Mouse (Mus musculus) kidney, postnatal 25 days (tissue): ENCODE measurements at regions not wholly inside any gene's neighbourhood (a gene's known extent, or its start where the extent isn't known, plus 50 kb on each side); places are given as distances from the start of the nearest gene placed in this dataset.
A peak's percentile ranks its signal among the peaks of the same experiment; 100 is the strongest.

Source experiments
- DNase-seq, 2 experiments: peaks; one replicate each; pipeline ENCODE4 v3.0.0; 2021; ENCODE audit warnings: mixed read lengths in 2 of 2

DNA sequence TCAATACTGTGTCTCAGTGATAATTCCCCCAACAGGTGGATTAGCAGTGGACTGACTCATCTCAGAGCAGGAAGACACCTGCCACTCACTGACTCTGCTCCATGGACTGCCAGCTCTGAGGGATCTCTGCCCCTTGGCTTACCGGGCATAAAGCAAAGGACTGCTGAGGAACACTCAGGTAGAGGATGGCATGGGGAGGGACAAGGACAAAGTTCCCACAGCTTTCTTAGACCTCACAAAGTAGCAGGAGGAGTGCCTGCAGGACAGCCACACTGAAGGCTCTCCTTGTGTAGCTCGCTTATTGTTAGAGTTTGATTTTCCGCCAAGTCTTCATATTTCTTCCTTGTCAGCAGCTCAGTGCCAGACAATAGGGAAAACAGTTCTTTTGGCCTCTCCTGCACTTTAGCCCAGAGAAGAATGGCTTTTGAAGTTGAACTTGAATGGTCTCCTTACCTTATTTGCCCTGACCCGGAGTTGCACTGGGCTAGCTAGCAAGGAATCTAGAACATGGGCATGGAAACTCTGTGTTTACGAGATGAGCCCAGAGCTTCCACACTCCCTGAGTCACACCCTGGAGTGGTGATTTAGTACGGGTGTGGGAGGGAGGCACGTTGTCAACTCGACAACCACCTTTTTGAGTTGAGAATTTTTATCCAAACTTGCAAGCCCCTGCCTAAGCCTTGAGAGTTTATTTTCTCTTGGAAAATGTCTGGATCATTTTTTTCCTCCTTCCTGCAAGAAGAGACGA, 331.4 kb downstream of the Cog6 start:
- DNase-seq, result peak; percentile 53 to 81

DNA sequence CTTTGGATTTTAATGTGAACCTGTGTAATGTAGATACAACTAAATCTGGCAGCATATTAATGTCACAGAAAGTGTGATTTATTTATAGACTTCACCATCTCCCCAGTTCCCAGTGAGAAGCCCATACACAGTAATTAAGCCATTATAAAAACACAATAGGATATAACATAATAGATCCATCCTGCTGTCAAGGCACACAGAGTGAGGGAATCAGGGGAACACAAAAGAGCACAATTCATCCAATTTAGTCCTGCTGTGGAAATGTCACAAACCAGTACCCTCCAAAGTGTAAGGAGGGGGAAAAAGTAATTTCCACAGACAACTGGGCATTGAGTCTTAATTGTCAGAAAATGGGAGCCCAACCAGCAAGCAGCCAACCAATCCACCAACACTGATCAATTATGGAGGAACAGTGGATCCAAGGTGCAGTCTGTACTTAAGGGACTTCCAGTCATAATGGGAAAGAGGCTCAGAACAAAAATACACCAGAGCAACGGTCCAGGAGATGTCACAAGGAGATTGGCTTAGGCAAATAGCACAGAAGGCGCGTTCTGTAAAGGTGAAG, 336.1 kb downstream of the Cog6 start:
- no peak for DNase-seq

DNA sequence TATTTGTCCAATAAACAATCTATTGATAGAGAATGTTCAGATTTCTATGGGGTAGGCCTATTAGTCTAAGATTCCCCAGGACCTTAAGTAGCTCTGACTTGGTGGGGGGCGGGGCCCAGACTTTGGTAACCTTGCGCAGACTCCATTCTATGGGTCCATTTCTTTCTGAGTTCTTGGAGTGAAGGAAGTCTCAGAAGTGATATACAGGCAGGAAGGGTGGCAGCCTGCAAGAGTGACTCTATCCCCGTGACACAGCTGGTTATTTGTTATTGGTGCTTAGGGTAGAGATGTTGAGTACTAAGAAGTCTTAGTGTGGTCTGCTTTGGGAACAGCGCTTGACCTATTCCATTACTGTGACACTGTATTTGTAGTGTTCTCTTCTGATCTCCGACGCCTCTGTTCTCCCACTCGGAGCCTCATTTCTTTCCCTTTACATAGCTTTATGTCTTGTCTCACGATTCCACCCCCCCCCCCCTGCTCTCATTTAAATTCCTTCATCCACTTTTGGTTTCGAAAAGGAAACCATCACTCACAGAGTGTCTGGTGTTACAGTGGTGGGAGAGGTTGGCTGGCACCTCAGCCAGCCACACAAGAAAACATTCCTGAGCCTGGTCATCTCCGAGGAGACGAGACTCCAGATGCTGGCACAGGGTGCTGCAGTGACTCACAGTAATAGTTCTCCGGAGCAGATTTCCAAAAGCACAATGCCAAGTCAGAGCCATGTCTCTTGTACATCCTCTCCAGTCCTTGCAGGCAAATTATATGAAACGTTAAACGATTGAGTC, 340.0 kb downstream of the Cog6 start:
- peak in 1 of 2 experiments; percentile 57 for DNase-seq

DNA sequence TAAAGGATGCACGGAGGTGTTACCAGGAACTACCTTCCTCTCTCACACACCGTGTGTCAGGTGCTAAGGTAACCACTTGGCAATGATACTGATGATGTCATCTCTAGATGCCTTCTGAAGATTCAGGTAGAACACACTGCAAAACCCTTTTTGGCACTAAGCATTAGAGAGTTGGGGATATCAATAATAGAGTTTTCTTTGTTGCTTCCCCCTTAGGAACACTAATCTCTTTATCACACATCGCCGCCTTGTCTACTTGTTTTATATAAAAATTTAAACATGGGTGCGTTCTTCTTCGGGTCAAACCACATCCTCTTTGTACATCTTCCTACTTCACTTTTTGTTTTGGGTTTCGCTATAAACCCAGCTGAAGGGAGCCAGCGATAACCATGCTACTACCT, 346.4 kb downstream of the Cog6 start:
- no peak for DNase-seq

DNA sequence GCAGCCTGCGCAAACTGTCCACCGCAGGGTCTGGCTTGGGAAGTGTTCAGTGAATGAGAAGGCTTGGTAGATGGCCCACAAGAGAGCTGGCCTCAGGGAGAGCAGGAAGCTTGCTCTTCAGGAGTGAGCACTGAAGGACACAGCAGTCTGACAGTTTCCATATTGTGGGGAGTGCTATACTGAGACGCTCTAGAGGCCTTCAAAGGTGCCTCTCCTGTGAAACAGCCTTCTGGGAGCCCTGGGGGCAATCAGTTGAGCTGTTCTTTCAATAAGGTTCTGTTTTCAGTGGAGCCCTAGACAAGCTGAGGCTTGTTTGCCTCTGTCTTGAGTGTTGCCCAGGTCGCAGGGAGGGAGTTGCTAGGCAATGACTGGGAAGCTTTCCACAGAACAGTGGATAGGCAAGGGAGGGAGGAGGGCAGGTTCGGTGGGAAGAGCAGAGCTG, 353.9 kb downstream of the Cog6 start:
- DNase-seq, result no peak

DNA sequence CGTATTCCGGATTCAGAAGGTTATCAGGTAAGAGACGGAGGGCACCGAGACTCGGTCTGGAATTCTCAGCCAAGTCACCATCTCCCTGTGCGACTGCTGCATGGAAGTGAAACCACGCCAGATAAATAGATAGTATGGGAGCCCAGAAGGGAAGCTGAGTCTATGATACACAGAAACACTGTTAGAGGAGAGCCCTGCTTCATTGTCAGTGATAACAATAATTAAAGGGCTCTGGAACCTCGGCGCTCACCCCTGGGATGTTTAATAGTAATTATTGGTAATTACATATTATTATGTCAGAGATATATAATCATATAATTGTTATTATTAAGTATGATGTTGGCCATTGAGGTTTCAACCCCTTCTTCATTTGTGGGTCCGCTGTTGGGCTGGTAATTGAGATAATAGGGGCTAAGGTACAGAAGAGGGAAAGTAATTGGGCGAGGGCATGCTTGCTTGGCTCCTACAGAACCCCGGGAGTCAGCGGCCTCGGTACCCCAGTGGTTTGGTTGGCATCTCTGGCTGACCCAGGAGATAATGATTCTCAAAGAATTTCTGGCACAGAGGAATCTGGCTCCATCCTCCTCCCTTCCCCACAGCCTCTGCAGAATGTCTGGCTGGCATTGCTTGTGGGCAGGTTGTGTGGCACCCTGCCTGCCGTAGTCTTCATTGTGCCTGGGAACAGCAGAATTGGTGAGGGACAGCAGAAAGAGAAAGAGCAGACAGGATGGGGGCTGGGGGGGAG, 354.7 kb downstream of the Cog6 start:
- DNase-seq, result no peak

DNA sequence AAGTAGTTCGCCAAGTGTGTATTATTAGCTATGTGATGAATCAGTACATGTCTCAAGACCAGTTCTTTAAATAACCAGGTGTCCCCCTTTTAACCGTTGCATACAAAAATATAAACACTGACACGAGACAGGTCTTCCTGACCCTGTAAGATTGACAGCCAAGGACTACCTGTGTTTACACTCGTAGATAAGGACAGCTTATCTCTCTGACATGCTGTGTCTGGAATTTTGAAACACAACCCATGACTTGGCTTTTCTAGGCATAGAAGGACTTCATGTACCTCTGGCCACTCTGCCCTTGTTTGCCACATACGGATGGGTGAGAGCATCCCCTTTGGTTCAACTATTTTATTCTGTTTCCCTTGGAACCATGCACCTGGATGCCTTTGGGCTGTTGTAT, 364.0 kb downstream of the Cog6 start:
- no peak for DNase-seq

DNA sequence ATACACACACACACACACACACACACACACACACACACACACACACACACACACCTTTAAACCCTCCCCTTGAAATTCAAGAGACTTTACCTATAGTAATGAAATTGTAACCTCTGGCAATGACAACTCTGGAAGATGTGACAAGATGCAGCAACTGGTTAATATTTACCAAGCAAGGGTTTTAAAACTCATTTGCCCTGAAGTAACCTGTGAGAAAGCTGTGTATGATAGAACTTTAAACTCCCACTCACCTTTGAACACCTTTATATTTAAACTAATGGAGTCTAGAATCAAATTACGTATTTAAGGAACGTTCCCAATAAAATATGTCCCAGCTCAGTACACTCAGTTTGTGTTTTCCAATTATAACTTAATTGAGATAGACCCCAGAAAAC, 364.6 kb downstream of the Cog6 start:
- no peak for DNase-seq

DNA sequence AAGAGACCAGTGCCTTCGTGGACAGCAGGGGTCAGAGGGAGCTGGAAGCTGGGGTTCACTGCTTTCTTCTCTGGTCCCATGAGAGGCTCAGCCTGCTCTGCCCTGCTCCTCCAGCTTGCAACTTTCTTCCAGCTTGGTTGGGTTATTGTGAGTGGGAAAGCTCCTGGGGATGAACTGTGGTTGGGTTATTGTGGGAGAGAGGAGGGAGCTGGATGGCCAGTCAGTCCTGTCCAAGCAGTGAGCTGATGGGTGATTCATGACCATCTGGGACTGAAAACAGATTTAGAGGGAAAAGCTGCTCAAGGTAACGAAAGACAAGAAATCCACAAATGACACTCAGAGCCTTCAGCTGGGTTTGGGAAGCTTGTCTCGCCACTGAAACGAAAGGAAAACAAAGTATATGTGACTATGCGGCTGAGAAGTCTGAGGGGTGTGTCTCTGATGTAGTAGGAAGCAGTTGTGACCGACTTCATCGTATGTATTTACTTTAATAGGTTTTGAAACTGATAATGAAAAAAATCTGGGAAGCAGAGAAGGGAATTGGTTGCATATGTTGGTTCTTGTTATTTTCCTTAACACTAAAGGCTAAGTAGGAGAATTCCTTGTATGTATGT, 365.1 kb downstream of the Cog6 start:
- DNase-seq, result no peak

DNA sequence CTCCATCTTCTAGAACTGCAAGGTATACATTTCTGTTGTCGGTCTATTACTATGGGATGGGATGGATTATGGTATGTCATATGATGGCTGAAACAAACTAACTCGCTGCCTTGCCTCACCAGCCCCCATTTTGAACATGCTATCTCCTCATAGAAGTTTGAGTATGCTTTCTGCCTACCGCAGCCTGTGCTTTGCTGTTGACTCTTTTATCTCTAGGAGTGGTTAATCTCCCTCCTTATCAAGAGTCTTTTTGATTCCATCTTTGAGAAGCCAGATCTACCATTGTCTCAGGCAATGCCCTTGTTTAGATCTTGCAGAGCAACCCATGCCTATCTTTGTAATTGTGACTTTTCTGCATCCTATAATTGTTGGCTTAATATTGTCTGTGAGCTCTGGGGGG, 367.0 kb downstream of the Cog6 start:
- DNase-seq, result no peak

DNA sequence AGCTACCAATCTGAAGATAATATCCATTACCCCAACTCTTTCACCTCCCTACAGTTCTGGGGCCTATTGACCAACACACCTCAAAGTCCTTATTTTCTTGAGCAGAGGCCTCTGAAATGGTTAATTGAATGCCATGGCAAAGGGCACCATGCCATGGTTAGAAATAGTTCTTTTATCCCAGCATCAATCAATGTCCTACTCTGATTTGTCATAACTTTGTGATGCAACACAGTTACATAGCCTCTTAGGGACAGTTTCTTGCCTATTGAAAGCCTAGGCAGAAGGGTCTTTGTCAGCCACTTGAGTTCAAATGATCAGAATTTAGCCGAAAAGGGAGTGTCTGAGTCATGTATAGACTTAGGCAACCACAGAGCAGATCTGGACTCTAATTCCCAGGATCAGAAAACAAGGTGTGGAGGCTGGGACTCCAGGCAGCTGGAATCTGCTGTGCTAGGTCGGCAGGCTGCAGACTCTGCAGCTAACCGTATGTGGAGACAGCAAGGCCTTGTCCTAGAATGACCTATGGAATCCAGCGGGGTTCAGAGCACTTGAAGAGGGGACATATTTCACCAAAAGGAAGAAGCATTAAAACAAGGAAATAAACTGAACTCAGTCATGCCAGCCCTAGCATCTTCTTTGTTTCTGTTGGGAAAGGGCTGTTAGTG, 368.1 kb downstream of the Cog6 start:
- DNase-seq, result no peak

DNA sequence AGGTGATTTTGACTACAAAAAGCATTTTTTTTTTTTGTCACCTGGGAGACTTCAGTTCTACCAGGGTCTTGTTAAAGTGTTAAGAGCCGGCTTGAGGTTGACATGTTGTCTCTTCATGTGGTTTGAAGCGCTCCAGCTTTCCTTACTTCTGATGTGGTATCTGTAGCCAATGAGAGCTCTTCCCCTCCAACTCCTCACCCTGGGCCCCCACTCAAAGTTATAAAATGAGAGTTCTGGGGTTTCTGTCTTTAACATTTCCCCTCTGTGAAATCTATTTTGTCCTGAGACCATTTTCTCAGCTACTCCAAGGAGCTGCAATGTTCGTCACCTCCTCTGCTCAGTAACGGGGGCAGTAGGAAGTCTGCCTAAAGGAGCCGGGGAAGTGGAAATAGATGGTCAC, 369.1 kb downstream of the Cog6 start:
- DNase-seq, result no peak

DNA sequence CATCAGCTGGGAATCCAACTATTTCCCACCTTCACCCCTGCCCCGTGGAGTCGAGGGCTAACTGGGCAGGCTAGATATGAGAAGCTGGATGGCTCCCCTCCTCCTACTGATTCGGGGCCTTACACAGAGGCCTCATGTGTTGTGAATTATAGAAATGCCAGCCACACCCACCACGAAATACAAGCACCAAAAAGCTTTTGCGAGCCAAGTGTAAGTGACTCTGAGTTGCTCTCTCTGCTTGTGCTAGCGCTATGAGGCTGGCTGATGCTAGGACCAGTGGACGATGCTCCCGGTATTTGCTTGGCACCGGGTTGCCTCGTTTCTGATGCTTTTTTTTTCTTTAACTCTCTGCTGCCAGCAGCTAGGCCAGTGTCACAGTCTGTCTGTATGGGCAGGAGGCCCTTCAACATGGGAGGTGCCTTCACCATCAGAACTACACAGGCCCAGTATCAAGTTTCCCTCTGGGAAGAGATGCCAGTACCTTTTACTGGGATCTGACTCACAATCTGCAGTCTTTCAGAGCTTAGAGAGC, 369.8 kb downstream of the Cog6 start:
- no peak for DNase-seq

DNA sequence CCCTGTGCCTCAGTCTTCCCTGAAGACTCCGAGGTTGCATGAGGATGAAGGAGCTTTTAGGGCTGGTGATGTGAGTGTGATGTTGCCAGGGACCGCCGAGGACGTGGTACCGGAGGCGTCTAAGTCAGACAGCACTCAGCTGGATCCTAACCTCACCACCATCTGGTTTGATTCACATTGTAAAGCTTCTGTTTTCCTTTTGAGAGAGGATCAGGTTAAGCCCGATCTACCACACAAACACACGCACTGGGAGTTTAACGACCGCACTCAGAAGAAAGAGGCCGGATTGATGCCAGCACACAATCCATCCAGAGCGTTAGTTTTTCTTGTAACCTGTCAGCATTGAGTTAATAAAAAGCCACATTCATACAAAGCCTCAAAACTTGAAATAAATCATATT, 371.9 kb downstream of the Cog6 start:
- DNase-seq, result no peak

DNA sequence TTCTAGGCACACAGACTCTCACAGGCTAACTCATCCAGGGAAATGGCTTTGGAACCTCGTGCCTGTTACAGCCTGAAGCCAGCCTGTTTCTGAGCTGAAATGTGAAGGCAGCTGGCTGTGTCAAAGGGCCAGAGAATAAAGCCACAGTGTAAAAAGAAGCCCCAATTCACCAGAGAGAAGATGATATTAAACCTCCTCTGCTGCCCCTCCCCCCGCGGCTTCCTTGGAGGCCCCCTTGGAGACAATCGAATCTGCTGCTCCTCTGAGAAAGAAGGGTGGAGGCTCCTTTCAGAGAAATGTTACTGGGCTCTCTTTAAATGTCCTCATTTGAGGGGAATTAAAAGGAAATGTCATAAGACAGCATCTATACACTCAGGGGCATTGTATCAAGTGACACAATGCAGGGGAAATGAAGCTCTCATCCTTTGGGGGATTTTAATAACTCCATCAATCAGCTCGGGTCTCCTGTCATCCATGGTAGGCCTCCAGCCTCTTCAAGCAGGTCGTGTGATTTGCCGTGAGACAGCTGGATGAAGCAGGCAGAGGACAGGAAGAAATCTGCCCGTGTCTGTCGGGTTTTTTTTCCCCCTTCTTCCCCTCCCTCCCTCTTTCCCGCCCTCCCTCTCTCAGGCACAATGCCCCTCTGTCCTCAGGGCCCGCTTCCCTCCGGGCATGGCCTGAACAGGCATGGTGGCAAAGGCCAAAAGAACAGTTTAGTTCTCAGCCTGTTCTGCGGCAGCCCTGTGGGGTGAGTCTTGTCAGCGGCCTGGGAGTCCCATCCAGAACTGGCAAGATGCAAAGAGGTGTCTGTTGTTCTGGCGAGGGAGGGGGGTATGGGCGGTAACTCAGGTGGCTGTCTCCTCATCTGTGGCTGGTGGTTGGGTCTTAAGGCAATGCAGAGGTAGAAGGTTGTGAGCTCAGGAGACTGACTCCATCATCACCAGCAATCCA, 372.6 kb downstream of the Cog6 start:
- peak in 1 of 2 experiments; percentile 49 for DNase-seq

DNA sequence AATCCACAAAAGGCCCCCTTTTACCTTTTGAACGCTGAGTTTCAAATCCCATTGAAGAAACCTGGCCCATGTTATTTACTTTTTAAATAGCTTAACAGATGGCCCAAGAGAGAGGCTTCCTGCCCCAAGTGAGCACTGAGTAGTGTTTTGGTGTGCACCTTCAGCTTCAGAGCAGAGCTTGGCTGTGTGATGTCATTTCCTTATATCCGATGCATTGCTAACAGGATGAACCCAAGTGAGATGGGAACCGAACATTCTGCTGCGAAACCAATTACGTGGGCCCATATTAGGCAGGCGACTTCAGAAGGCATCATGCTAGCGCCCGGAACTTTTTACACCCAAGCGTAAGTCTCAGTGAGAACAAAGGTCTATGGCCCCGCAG, 373.2 kb downstream of the Cog6 start:
- DNase-seq, result no peak

DNA sequence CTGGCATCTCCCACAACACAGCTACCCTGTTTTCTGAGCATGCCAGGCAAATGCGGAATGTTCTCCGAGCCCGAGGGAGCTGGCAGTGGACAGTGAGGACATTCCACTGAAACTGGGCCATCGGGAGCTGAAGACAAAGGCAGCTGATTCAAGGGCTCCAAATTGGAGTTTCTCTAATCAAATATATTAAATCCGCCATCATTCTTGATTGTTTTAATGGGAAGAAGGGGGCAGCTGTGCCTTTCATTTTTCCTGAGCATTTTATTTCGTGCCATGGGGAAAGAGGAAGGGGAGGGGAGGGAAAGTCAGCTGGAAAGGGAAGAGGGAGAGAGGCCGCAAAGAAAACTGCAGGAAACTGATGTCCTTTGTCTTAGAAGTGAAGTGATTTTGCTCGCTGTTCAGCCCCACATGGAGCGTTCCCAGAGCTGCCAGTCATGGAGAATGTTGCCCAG, 373.9 kb downstream of the Cog6 start:
- no peak for DNase-seq

DNA sequence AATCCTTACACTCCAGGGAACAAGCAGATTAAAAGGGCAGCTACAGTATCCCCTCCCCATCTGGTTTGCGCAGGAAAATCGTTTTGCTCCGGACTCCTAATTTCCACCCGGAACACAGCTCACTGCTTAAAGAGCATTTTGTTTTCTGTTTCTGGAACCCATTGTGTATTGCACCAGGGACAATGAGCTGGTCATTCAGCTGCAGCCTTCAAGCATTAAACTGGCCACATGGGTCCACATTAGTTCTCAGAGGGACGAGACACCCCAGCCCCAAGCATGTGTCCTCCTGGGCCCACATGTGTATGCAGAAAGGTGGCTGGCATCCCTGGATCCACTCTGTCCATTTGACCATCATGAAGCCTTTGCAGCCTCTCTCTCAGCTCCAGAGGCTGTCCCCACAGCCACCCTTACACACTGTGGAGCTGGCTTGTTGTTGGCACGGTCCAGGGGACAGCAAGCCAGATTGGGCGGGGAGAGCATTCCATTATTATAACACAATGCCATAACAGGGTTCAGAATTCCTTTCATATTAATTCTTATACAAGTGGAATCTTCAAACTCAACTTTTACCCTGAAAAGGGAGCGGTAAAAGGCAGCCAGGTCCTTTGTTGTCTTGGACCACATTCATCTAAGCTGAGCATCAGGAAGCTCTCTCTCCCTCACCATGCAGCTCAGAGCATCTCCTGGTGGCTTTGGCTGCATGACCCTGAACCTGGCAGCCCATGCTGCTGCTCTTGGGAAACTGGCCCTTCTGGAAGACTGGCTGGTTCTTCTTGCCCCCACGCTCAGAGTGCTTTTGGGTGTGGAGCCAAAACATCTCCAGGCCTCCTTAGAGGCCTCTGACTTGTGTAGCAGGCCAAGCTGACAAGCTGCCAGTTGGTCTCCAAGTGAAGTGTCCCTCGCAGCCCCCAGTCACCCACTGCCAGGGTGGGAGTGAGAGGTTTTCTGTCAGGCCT, 373.4 kb downstream of the Foxo1 start:
- DNase-seq, result peak; percentile 32 to 59
